Mouse (Mus musculus): Measurements from ENCODE around the gene Ero1lb.

The Ero1lb gene

GRCm38 (mm10) chr13:12565621-12566390, at the start of gene Ero1lb:
Gene Ero1lb, plus strand, starts transcription at chr13:12565874.
- peak; percentile 99 for DNase-seq

- no peak for DNase-seq
These were observed 46.3 kb upstream of the Ero1lb start for GRCm38 (mm10) chr13:12519371-12519770.

- DNase-seq: peak; percentile 61
These were observed 45.6 kb upstream of the Ero1lb start, which contains the start of gene Edaradd for GRCm38 (mm10) chr13:12519955-12520584. Gene Edaradd, minus strand, starts transcription at chr13:12520438.

- no peak for DNase-seq
These were observed 43.3 kb upstream of the Ero1lb start for GRCm38 (mm10) chr13:12522346-12522745.

GRCm38 (mm10) chr13:12525678-12526077, 40.0 kb upstream of the Ero1lb start:
- no peak for DNase-seq

- DNase-seq: no peak
These were observed 31.0 kb upstream of the Ero1lb start for GRCm38 (mm10) chr13:12534628-12535027.

- DNase-seq: peak; percentile 73
These were observed 27.7 kb upstream of the Ero1lb start for GRCm38 (mm10) chr13:12537971-12538370.

- DNase-seq: no peak
These were observed 26.0 kb upstream of the Ero1lb start for GRCm38 (mm10) chr13:12539716-12540115.

GRCm38 (mm10) chr13:12540119-12540518, 25.6 kb upstream of the Ero1lb start:
- no peak for DNase-seq

- DNase-seq: peak; percentile 71
These were observed 23.4 kb upstream of the Ero1lb start for GRCm38 (mm10) chr13:12542006-12542981.

GRCm38 (mm10) chr13:12543246-12543645, 22.4 kb upstream of the Ero1lb start:
- no peak for DNase-seq

GRCm38 (mm10) chr13:12543880-12544568, 21.6 kb upstream of the Ero1lb start:
- no peak for DNase-seq

GRCm38 (mm10) chr13:12554211-12554610, 11.5 kb upstream of the Ero1lb start:
- no peak for DNase-seq

GRCm38 (mm10) chr13:12559044-12559443, 6.6 kb upstream of the Ero1lb start:
- no peak for DNase-seq

- no peak for DNase-seq
These were observed 6.1 kb upstream of the Ero1lb start for GRCm38 (mm10) chr13:12559462-12560120.

GRCm38 (mm10) chr13:12561729-12562128, 3.9 kb upstream of the Ero1lb start:
- DNase-seq: no peak

- DNase-seq: no peak
These were observed 3.4 kb upstream of the Ero1lb start for GRCm38 (mm10) chr13:12562256-12562655.

- DNase-seq: no peak
These were observed 2.3 kb downstream of the Ero1lb start for GRCm38 (mm10) chr13:12567936-12568335.

GRCm38 (mm10) chr13:12568597-12569469, 3.2 kb downstream of the Ero1lb start:
- DNase-seq: no peak

- no peak for DNase-seq
These were observed 4.1 kb downstream of the Ero1lb start for GRCm38 (mm10) chr13:12569741-12570140.
